Mouse (Mus musculus): ENCODE results near the gene Fzd10. TPM values are rescaled to one million over a fixed set of nuclear protein-coding genes. Genes with fewer than 3 reads are reported as not detected.
A peak's percentile ranks its signal among the peaks of the same experiment; 100 is the strongest.

Gene Fzd10
- polyA plus RNA-seq, 1 experiment from 2014 or later = 1.0 TPM

- DNase-seq (ENCODE audit: low spot score) = no peak
- peaks cover 7% of the 10 kb centered on the region; the same call in 1 of the 2 replicates for H3K27me3 ChIP-seq (ENCODE audit: insufficient read depth, poor library complexity, severe bottlenecking)
- H3K36me3 ChIP-seq = no peaks in the 10 kb centered on the region
- 30% methylated on average over 8 of the region's 8 CpGs for WGBS
- H3K9me3 ChIP-seq = no peaks in the 10 kb centered on the region
- H3K27ac ChIP-seq = peak overlapping the region; percentile 42
- peaks cover 10% of the 10 kb centered on the region; the same call in 1 of the 2 replicates for H3K4me1 ChIP-seq
- no peak overlapping the region for H3K4me3 ChIP-seq
Observed at GRCm38 (mm10) chr5:128581516-128581921, 19.1 kb upstream of the Fzd10 start.

GRCm38 (mm10) chr5:128589231-128589630, 11.4 kb upstream of the Fzd10 start:
- Histone ChIP-seq H3K9me3 (no peaks in the 10 kb centered on the region), H3K27ac (no peak overlapping the region), H3K36me3 (no peaks in the 10 kb centered on the region), H3K4me1 (no peaks in the 10 kb centered on the region), H3K4me3 (no peak overlapping the region), H3K27me3 (ENCODE audit: insufficient read depth, poor library complexity, severe bottlenecking) (peaks cover 14% of the 10 kb centered on the region)
- WGBS = 63% methylated on average over 1 of the region's 1 CpGs
- no peak for DNase-seq (ENCODE audit: low spot score)

GRCm38 (mm10) chr5:128593446-128593845, 7.2 kb upstream of the Fzd10 start:
- H3K4me1 ChIP-seq = peaks cover 7% of the 10 kb centered on the region; the same call in 1 of the 2 replicates
- H3K27me3 ChIP-seq (ENCODE audit: insufficient read depth, poor library complexity, severe bottlenecking) = peaks cover 53% of the 10 kb centered on the region
- no peak overlapping the region for H3K27ac ChIP-seq
- no peak for DNase-seq (ENCODE audit: low spot score)
- no peak overlapping the region for H3K4me3 ChIP-seq
- H3K36me3 ChIP-seq = no peaks in the 10 kb centered on the region
- H3K9me3 ChIP-seq = no peaks in the 10 kb centered on the region
- 83% methylated on average over 13 of the region's 13 CpGs for WGBS

GRCm38 (mm10) chr5:128596813-128597212, 3.8 kb upstream of the Fzd10 start:
- 2% methylated on average over 20 of the region's 20 CpGs for WGBS
- peaks cover 38% of the 10 kb centered on the region for H3K4me1 ChIP-seq
- DNase-seq (ENCODE audit: low spot score) = no peak
- H3K4me3 ChIP-seq = peak overlapping the region; percentile 49
- H3K36me3 ChIP-seq = no peaks in the 10 kb centered on the region
- no peak overlapping the region for H3K27ac ChIP-seq
- peaks cover 83% of the 10 kb centered on the region for H3K27me3 ChIP-seq (ENCODE audit: insufficient read depth, poor library complexity, severe bottlenecking)
- H3K9me3 ChIP-seq = no peaks in the 10 kb centered on the region

- no peaks in the 10 kb centered on the region for H3K36me3 ChIP-seq
- 14% methylated on average over 4 of the region's 4 CpGs for WGBS
- DNase-seq (ENCODE audit: low spot score) = no peak
- H3K9me3 ChIP-seq = no peaks in the 10 kb centered on the region
- H3K27me3 ChIP-seq (ENCODE audit: insufficient read depth, poor library complexity, severe bottlenecking) = peaks cover 88% of the 10 kb centered on the region
- H3K4me3 ChIP-seq = 0 out of 2 replicates have a peak overlapping the region, but pooled peaks have one; percentile 49
- H3K27ac ChIP-seq = no peak overlapping the region
- H3K4me1 ChIP-seq = peaks cover 40% of the 10 kb centered on the region
Observed at GRCm38 (mm10) chr5:128597381-128597780, 3.3 kb upstream of the Fzd10 start.

- Histone ChIP-seq H3K27me3 (ENCODE audit: insufficient read depth, poor library complexity, severe bottlenecking) (peaks cover 93% of the 10 kb centered on the region), H3K4me1 (peaks cover 40% of the 10 kb centered on the region), H3K27ac (no peak overlapping the region), H3K36me3 (no peaks in the 10 kb centered on the region), H3K4me3 (peak overlapping the region; percentile 79), H3K9me3 (no peaks in the 10 kb centered on the region)
- WGBS = 2% methylated on average over 10 of the region's 10 CpGs
- DNase-seq (ENCODE audit: low spot score) = no peak
Observed at GRCm38 (mm10) chr5:128598191-128598720, 2.4 kb upstream of the Fzd10 start.

GRCm38 (mm10) chr5:128598760-128599364, 1.8 kb upstream of the Fzd10 start:
- H3K36me3 ChIP-seq = no peaks in the 10 kb centered on the region
- peaks cover 40% of the 10 kb centered on the region for H3K4me1 ChIP-seq
- no peak for DNase-seq (ENCODE audit: low spot score)
- WGBS = under 1% methylated on average over 20 of the region's 20 CpGs
- H3K4me3 ChIP-seq = peak overlapping the region; percentile 79
- no peak overlapping the region for H3K27ac ChIP-seq
- H3K9me3 ChIP-seq = no peaks in the 10 kb centered on the region
- H3K27me3 ChIP-seq (ENCODE audit: insufficient read depth, poor library complexity, severe bottlenecking) = peaks cover 93% of the 10 kb centered on the region

GRCm38 (mm10) chr5:128599365-128600071, 1.1 kb upstream of the Fzd10 start:
- DNase-seq (ENCODE audit: low spot score) = no peak
- peaks cover 40% of the 10 kb centered on the region for H3K4me1 ChIP-seq
- H3K9me3 ChIP-seq = no peaks in the 10 kb centered on the region
- no peak overlapping the region for H3K27ac ChIP-seq
- WGBS = under 1% methylated on average over 28 of the region's 28 CpGs
- peaks cover 93% of the 10 kb centered on the region for H3K27me3 ChIP-seq (ENCODE audit: insufficient read depth, poor library complexity, severe bottlenecking)
- no peaks in the 10 kb centered on the region for H3K36me3 ChIP-seq
- peak overlapping the region; percentile 79 for H3K4me3 ChIP-seq

GRCm38 (mm10) chr5:128601036-128602019, 684 bp downstream of the Fzd10 start:
- Histone ChIP-seq H3K4me3 (peak overlapping the region; percentile 79), H3K36me3 (no peaks in the 10 kb centered on the region), H3K27ac (peak overlapping the region; percentile 81), H3K27me3 (ENCODE audit: insufficient read depth, poor library complexity, severe bottlenecking) (peaks cover 91% of the 10 kb centered on the region), H3K4me1 (peaks cover 40% of the 10 kb centered on the region), H3K9me3 (no peaks in the 10 kb centered on the region)
- DNase-seq (ENCODE audit: low spot score) = no peak
- under 1% methylated on average over 86 of the region's 87 CpGs for WGBS

- no peaks in the 10 kb centered on the region for H3K36me3 ChIP-seq
- WGBS = 64% methylated on average over 1 of the region's 1 CpGs
- H3K4me1 ChIP-seq = peaks cover 34% of the 10 kb centered on the region
- DNase-seq (ENCODE audit: low spot score) = no peak
- H3K4me3 ChIP-seq = no peak overlapping the region
- H3K27me3 ChIP-seq (ENCODE audit: insufficient read depth, poor library complexity, severe bottlenecking) = peaks cover 93% of the 10 kb centered on the region
- H3K27ac ChIP-seq = no peak overlapping the region
- H3K9me3 ChIP-seq = no peaks in the 10 kb centered on the region
Observed at GRCm38 (mm10) chr5:128603693-128604092, 3.0 kb downstream of the Fzd10 start.

GRCm38 (mm10) chr5:128606596-128606995, 6.0 kb downstream of the Fzd10 start:
- Histone ChIP-seq H3K9me3 (no peaks in the 10 kb centered on the region), H3K4me3 (no peak overlapping the region), H3K27ac (no peak overlapping the region), H3K36me3 (no peaks in the 10 kb centered on the region), H3K4me1 (peaks cover 7% of the 10 kb centered on the region), H3K27me3 (ENCODE audit: insufficient read depth, poor library complexity, severe bottlenecking) (peaks cover 74% of the 10 kb centered on the region)
- WGBS = 8% methylated on average over 14 of the region's 14 CpGs
- no peak for DNase-seq (ENCODE audit: low spot score)

- Histone ChIP-seq H3K36me3 (no peaks in the 10 kb centered on the region), H3K4me3 (no peak overlapping the region), H3K27me3 (ENCODE audit: insufficient read depth, poor library complexity, severe bottlenecking) (peaks cover 50% of the 10 kb centered on the region), H3K9me3 (no peaks in the 10 kb centered on the region), H3K4me1 (peaks cover 3% of the 10 kb centered on the region; the same call in 1 of the 2 replicates), H3K27ac (no peak overlapping the region)
- DNase-seq (ENCODE audit: low spot score) = no peak
- 86% methylated on average over 7 of the region's 7 CpGs for WGBS
Observed at GRCm38 (mm10) chr5:128609091-128609490, 8.4 kb downstream of the Fzd10 start.
